Mouse (Mus musculus): ENCODE measurements around the gene Shld2. TPM values are rescaled to one million over a fixed set of nuclear protein-coding genes. Genes with fewer than 3 reads are reported as not detected.

Gene Shld2
- total RNA-seq (2021): 1 to 10 TPM; 9.2 to 9.5 TPM
- long read RNA-seq, experiment 1, partial matches to known transcripts: 0 of 2 reads
- long read RNA-seq, experiment 1, other reads (novel, unspliced or antisense): 2 of 2 reads
- long read RNA-seq, experiment 2, partial matches to known transcripts: 2 of 11 reads
- long read RNA-seq, experiment 2, other reads (novel, unspliced or antisense): 9 of 11 reads

DNA sequence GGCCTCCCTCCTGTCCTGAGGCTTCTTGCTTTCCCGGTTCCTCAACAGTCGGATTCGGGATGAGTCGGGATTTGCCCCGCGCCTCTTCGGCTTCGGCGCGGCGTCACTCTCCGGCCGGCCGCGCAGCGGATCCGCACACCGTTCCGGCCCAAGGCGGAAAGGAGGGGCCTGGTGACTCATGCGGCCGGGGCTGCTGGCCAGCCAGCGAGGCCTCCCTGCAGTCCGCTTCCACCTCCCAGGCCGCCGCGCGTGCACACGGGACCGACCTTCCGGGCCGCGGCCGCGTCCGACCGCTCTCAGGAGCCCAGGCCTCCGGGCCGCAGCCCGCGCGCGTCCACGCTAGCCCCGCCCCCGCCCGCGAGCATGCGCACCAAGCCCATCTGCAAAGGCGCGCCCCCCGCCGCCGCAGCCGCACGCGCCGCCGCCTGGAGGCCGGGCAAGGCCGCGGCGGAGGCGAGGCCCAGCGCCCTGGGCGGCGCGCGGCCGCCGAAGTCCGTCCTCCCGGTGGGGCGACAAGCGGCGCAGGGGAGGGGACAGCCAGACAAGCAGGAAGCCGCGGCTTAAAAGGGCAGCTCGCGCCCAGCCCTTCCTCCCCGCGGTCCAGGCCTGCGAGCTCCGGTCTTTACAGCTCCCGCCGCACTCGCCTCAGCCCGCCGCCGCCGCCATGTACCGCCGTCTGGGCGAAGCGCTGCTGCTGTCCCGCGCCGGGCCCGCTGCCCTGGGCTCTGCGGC is at the start of gene Shld2, which contains the start of gene Glud1:
Shld2 (minus strand) TSS at position 260 of the 732 bp plus-strand sequence.
Glud1 (plus strand) TSS at position 494 of the 732 bp plus-strand sequence.
- peak; percentile 96 to 97 for DNase-seq (ENCODE audit: low spot score in 2 of 2)

DNA sequence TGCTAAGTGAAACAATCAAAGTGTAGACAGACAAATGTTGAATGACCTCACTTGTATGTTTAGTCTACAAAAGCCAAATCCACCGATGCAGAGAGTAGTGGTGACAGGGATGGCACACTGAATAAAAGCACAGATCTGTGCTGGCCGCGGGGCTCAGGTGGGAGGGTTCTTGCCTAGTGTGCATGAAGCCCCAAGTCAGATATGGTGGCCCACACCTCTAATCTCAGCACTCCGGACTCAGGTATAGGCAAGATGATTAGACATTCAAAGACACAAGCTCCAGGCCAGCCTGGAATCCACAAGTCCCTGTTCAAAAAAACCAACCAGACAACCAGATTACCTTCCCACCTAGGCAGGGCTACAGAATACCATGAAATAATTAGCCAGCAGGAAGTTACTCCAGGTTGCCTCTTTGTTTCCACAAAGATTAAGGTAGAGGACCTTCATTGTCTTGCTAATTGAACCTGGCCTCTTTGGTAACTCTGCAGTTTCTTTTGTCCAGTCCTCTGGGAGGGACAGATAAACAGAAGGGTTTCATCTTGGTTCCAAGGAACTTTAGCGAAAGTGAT is 49.5 kb upstream of the Shld2 start:
- no peak for DNase-seq (ENCODE audit: low spot score in 2 of 2)

DNA sequence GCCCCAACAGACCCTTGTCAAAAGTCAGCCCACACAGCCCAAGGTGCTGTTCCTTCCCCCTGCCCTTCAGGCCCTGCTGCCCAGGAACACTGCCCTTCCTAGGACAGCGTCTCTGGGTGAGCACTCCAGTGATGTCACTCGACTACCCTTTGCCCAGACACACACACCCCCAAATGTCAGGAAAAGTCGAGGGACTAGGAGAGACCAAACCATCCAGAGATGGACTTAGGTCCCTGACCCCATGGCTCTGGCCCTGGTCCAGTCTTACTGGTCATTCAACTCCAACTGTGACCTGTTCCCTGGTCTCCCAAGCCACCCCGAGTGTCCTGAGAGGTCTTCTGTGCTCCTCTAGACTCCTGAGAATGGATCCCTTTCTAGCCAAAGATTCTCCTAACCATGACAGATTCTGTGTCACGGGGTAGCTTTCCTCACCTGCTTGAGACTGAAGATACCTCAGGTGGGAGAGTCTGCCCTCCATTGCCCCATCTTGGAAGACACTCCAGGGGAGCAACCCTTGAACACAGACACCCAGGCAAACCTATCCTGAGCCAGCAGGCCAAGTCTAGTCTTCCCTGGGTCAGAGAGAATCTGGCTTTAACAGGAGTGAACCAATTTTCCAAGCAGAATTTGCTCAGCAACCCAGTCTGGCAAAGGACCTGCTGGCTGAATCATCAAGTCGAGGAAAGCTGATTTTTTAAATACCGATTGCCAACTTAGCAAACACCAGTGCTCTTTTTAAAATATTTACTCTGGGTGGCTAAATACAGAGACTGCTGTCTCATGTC is 47.6 kb upstream of the Shld2 start:
- no peak for DNase-seq (ENCODE audit: low spot score in 2 of 2)

DNA sequence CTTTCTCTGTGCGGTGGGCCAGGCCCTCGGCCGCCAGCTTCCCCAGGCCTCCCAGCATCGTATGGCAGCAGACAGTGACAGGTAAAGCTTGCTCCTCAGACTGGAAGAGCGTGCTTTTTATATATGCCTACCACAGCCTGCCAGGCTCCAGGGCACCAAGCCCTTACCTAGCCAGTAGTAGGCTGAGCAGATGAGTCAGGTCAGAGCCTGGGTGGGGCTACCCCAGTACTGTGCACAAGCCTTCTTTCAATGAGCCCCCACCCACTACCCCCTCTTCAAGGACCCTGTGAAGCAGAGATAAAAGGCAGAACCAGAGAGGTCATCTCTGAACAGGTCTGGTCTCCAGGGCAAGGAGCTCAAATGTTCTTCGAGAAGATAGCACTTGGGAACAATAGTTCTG is 45.0 kb upstream of the Shld2 start, which contains the start of gene Fam25c:
Fam25c (minus strand) TSS at position 133 of the 400 bp plus-strand sequence.
- DNase-seq (ENCODE audit: low spot score in 2 of 2): no peak

DNA sequence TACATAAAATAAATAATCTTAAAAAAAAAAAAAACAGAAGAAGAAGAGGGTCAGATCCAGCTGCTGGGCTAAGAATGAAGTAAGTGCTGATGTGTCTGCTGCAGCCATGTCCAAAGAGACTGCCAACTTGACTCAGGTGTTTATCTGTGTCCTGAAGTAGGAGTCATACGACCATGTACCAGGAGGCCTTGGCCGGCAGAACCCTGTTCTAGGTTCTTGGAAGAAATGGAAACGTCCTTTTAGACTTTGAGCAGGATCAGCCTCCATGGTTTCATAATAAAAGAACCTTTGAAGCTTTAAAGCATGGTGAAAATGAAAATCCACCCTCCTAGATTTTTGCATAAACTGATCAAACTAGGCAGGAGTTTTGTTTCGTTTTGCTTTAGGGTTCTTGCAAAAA is 44.2 kb upstream of the Shld2 start:
- DNase-seq (ENCODE audit: low spot score in 2 of 2): no peak

DNA sequence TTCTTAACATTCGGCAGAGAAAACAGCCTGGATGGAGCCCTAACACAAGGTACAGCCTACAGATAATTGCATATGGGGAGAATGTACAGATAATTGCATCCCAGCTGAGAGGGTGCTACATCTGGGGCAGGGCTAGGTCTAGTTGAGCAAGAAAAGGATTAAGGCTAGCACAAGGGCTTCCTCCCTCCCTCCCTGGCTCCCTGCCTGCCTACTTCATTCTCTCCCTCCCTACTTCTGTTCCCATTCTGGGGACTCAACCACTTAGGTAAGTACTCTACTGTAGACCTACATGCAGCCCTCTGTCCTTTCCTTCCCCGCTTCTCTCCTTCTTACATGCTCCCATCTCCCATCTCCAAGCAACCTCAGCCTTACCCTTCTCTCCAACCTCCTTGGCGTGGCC is 43.0 kb upstream of the Shld2 start:
- DNase-seq (ENCODE audit: low spot score in 2 of 2): no peak

DNA sequence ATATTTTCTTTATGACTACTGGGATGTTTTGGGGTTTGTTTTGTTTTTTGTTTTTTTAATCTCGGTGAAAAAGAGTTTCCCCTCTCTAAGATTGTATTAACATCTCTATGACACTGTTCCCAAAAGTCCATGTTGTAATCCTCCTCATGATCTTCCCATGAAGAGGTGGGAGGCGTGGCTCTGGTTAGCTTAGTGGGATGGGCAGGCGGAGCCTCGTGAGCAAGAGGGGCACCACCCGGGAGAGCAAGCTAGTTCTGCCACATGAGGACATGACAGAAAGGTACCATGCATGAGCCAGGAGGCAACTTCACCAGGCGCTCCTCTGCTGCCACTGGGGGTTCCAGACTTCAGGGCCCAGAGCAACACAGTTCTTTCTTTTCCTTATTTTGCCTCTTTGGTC is 42.2 kb upstream of the Shld2 start:
- DNase-seq (ENCODE audit: low spot score in 2 of 2): no peak

DNA sequence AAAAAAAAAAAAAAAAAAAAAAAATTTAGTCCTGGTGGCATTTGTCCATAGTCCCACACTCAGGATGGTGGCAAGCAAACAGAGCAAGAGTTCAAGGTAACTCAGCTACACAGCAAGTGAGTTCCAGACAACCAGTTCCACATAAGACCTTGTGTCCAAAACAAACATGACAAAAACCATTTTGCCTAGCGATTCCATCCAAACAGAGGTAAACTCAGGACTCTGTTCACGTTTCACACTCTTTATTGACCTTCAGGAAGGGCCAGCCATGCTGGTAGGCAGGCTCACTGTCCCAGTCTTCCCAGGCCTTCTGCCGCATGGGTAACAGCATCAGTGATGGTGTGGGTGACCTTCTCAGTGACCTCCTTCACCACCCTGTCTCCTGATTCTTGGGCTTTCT is 41.4 kb upstream of the Shld2 start:
- no peak for DNase-seq (ENCODE audit: low spot score in 2 of 2)

DNA sequence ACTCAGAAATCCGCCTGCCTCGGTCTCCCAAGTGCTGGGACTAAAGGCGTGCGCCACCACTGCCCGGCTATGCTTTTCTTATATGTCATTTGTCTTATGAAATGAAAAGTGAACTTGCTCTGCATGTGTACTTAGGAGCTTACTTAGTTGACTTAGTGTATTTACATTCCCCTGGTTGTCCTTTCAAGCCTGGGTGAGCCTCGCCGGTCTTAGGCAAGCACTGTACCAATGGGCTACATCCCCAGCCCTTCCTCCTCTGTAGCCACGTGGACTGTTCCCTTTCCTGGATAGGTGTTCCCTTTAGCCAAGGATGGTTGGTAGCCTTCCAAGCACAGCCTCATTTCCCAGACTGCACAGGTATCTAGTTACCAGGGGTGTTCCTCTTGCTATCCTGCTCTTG is 38.7 kb upstream of the Shld2 start:
- no peak for DNase-seq (ENCODE audit: low spot score in 2 of 2)

DNA sequence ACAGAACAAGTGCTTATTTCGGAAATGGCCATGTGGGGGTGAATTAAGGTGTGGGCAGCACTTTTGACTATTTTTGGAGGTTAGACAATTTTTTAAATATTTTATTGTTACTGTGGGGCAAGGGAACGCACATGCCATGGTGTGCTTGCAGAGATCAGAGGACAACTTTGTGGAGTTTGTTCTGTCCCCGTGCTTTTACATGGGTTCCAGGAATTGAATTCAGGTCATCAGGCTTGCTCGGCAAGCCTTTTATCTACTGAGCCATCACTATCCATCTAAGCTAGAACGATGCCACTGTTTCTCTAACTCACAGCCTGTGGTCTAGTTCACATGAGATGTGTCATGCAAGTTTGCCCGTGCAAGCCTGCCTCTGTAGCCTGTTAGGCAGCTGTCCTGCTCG is 38.0 kb upstream of the Shld2 start:
- no peak for DNase-seq (ENCODE audit: low spot score in 2 of 2)

DNA sequence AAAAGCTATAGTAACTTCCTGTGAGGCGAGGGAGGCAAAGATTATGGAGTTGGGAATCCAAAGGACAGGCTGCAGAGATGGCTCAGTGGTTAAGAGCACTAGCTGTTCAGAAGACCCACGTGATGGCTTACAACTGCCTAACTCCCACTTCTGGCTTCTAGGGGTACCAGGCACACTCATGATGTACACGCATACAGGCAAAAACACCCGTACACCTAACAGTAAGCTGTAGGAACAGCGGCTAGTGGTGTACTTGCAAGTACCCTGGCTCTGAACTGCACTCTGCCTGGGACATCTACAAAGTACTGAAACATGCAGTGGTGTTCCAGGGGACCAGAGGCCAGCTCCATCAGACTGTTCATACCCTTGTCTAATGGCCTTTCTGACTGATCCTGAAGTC is 36.8 kb upstream of the Shld2 start:
- no peak for DNase-seq (ENCODE audit: low spot score in 2 of 2)

DNA sequence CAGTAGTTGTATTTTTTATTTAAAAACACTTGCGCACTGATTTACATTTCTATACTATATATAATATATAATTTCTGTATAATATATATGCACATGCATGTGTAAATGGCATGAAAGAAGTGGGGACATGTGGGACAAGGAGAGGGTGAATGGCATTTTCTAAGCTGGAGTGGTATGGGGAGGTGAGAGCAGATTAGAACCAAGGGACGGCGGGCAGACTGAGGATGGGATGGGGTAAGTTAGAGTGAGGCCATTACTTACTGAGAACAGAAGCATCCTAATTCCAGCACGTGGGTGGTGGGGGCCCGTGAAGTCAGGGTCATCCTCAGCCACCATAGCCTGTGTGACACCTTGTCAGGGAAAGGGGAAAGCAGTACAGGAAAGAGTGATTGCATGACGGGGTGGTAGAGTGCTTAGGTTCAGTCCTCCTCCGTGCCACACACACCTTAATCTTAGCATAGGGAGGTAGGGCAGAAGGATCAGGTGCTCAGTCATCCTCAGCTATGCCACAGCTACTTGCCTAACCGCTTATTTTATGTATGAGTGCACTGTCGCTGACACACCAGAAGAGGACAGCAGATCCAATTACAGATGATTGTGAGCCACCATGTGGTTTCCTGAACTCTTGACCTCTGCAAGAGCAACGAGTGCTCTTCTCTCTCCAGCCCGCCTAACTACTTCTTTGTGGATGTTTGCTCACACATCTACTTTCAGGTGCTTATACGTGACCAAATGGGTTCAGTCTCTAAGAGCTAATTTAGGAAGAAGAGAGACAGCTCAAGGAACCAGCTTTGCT is 35.7 kb upstream of the Shld2 start:
- no peak for DNase-seq (ENCODE audit: low spot score in 2 of 2)

DNA sequence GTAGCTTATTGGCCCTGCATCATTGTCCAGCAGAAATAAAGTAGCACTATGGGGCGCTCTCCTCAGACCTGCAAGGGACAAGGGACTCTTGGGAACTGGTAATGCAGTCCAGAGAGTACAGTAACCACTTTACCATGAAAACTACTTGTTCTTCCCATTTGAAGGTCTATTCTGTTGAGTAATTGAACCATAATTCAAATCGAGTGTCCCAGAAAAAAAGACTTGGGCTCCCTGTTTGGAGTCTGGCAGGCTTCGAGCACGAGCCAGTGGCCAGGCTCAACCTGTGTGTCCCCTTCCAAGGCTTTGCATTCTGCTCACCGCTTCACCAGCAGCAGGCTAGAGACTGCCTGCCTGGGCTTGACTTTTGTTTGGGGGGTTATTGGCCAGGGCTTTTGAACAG is 34.1 kb upstream of the Shld2 start:
- no peak for DNase-seq (ENCODE audit: low spot score in 2 of 2)

DNA sequence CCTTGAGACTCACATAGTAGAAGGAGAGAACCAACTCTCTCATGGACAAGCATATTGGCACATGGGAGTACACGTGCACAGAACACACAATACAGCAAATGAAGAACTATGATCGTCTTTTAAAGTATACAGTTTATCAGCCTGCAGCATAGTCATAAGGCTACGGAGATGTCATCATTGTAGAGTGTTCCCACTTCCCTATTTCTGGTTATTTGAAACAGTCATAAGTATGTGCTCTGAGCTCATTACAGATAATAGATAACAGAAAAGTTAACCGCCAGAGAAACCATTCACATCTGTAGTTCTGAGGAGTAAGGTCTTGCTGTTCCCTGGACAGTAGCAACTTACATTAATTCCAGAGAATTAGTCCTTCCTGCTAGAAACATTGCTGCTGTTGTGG is 32.8 kb upstream of the Shld2 start:
- no peak for DNase-seq (ENCODE audit: low spot score in 2 of 2)

DNA sequence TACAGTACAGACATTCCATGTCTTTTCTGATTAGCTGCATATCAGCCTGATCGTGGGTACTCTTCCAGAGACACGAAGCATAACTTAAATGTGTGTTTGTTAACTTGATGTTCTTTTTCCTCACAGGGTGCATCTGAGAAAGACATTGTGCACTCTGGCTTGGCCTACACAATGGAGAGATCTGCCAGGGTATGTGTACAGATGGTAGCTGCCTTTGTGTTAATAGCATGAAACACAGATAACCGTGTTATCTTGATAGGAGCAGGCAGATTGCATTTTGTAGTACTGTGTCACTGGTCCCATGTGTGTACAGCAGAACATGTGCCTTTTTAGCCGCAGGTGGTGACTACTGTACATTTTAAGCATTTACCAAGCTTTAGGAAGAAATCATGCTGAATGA is 31.7 kb upstream of the Shld2 start:
- DNase-seq (ENCODE audit: low spot score in 2 of 2): no peak

DNA sequence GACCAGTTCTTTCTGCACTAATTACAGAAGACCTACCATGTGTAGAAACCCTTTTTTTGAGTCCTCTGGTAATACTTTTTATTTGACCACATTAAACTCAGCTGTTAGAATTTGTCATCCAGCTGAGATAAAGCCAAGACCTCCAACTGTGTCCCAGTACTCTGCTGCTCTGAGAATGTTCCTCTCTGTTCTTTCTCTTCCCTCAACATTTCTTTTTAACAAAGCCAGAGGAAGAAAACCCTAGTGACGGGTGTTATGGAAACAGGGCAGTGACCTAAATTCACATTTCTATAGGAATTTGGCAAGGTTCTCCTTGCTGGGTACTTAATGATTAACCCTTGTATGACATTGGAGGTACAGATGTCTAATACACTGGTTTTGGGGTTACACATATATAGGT is 29.2 kb upstream of the Shld2 start:
- no peak for DNase-seq (ENCODE audit: low spot score in 2 of 2)

DNA sequence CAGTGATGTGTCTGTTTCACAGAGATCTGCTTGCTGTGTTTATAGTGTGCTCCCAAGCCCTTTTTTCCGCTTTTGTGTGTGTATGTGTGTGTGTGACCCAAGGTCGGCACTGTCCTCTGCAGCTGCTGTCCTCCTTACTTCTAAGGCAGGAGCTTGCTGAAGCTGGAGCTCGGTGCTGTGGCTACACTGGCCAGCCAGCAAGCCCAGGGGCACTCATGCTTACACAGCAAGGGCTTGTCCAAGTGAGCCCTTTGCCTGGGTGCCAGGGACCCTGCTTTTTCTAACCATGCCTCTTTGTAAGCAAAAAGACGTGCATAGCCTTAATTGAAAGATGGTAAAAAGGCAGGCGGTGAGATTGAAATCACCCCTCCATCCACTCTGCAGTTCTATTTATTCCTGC is 22.2 kb upstream of the Shld2 start:
- no peak for DNase-seq (ENCODE audit: low spot score in 2 of 2)

DNA sequence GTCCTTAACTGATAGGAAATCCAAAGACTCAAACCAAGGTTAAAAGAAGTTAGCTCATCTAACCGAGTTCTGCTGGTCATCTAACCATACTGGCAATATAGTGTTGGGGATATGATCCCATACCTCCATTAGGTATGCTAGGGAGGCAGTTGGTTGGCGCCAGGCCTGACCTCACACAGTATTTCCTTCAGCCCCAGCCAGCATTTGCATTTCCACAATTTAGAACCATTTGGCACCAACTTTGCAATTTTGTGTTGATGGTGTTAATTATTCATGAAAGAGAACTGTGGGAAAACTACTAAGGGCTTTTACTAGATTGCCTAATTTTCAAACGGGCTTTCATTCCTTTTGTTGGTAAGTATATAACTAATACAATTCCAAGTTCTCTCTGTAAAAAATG is 21.6 kb upstream of the Shld2 start:
- DNase-seq (ENCODE audit: low spot score in 2 of 2): no peak

DNA sequence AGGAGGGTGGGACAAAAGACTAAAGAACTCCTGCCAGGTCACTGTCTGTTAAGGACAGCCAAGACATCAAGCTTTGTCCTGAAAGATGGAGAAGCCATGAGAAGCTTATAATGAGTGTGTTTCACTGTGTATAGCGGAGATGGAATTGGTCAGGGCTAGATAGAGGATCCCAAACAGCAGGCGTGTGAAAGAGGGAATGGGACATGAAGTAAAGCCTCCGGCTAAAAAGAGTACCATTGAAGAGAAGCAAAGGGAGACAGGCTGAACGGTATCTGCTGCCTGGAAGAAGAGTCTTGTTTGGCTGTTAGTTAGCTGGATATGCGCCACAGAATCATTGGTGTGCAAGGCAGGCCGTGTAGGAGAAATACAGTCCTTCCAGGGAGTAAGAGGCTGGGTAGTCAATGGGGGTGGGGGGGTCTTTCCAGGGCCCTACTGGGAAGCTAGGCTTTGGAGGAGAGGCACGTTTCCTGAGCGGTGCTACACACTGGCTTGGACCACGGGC is 20.4 kb upstream of the Shld2 start:
- no peak for DNase-seq (ENCODE audit: low spot score in 2 of 2)

DNA sequence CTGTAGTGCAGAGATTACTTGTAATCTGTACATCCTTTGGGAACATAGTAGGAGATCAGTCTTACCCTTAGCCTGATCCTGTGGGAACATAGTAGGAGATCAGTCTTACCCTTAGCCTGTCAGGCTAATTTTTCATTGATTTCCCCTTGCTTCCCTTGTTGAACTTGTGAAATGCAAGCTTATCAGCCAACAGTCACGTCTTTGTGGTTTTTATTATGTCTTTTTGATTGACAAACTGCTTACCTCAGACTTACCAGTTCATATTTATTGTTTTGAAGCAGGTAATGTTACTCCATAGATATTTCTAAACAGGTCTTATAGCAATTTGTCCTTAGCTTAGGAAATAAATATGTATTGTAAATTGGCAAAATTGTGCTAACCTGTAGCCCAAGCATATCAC is 17.3 kb upstream of the Shld2 start:
- DNase-seq (ENCODE audit: low spot score in 2 of 2): no peak

DNA sequence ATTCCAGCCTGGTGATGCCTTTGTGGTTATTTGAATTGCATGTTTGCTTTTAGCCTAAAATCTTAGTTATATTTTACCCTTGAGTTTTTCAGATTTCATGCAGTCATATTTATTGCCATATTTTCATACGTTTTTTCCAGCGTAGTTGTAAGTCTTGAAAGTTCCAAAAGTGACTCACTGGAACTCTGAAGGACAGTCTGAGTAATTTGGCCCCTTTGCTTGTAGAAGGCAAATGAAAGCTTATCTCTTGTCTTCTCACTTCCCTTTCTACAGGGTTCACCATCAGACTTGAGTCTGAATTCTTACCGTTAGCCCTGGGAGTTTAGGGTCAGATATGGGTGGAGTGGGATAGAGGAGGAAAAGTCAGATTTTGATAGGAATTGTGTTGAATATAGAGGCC is 16.3 kb upstream of the Shld2 start:
- no peak for DNase-seq (ENCODE audit: low spot score in 2 of 2)
